Mouse (Mus musculus): ENCODE measurements around the gene Tesk2.
"Not testable (repeated sequence)": the region's sequence is repeated elsewhere in the genome, so short reads cannot be mapped to it uniquely, and the experiment has no call there.

Gene Tesk2

GRCm38 (mm10) chr4:116792453-116792852 lies 71.7 kb downstream of the Tesk2 start:
- DNase-seq (ENCODE audit: low spot score): no peak

GRCm38 (mm10) chr4:116794273-116794672 lies 73.5 kb downstream of the Tesk2 start:
- DNase-seq (ENCODE audit: low spot score): no peak

GRCm38 (mm10) chr4:116796442-116797110 lies 75.8 kb downstream of the Tesk2 start:
- no peak for DNase-seq (ENCODE audit: low spot score)

GRCm38 (mm10) chr4:116799901-116800300 lies 79.2 kb downstream of the Tesk2 start:
- no peak for DNase-seq (ENCODE audit: low spot score)

- peak; percentile 97 for DNase-seq (ENCODE audit: low spot score)
These were observed 86.7 kb downstream of the Tesk2 start, which contains the start of the genes Toe1 and Mutyh for GRCm38 (mm10) chr4:116807197-116808129. Gene Toe1, minus strand, starts transcription at chr4:116807640. Gene Mutyh, plus strand, starts transcription at chr4:116807723.

- no peak for DNase-seq (ENCODE audit: low spot score)
These were observed 90.3 kb downstream of the Tesk2 start for GRCm38 (mm10) chr4:116811012-116811411.

GRCm38 (mm10) chr4:116815276-116815675 lies 94.5 kb downstream of the Tesk2 start:
- no peak for DNase-seq (ENCODE audit: low spot score)

- DNase-seq (ENCODE audit: low spot score): no peak
These were observed 96.7 kb downstream of the Tesk2 start for GRCm38 (mm10) chr4:116817486-116817885.

GRCm38 (mm10) chr4:116819968-116820901 lies 99.5 kb downstream of the Tesk2 start:
- DNase-seq (ENCODE audit: low spot score): no peak

- DNase-seq (ENCODE audit: low spot score): peak; percentile 81
These were observed 100.3 kb downstream of the Tesk2 start for GRCm38 (mm10) chr4:116820902-116821693.

GRCm38 (mm10) chr4:116821694-116822016 lies 100.9 kb downstream of the Tesk2 start, which contains the start of gene Hpdl:
Gene Hpdl, minus strand, starts transcription at chr4:116821707.
- DNase-seq (ENCODE audit: low spot score): no peak

- peak; percentile 69 for DNase-seq (ENCODE audit: low spot score)
These were observed 103.8 kb downstream of the Tesk2 start for GRCm38 (mm10) chr4:116824541-116825004.

- peak; percentile 74 for DNase-seq (ENCODE audit: low spot score)
These were observed 107.1 kb downstream of the Tesk2 start for GRCm38 (mm10) chr4:116827819-116828218.

- DNase-seq (ENCODE audit: low spot score): peak; percentile 47
These were observed 108.8 kb downstream of the Tesk2 start for GRCm38 (mm10) chr4:116829364-116830069.

- DNase-seq (ENCODE audit: low spot score): no peak
These were observed 109.3 kb downstream of the Tesk2 start for GRCm38 (mm10) chr4:116830070-116830368.

GRCm38 (mm10) chr4:116838999-116839398 lies 118.3 kb downstream of the Tesk2 start:
- DNase-seq (ENCODE audit: low spot score): no peak

GRCm38 (mm10) chr4:116840096-116840495 lies 119.3 kb downstream of the Tesk2 start:
- not testable (repeated sequence) for DNase-seq (ENCODE audit: low spot score)

- DNase-seq (ENCODE audit: low spot score): no peak
These were observed 120.1 kb downstream of the Tesk2 start for GRCm38 (mm10) chr4:116840841-116841240.

GRCm38 (mm10) chr4:116844324-116844723 lies 123.6 kb downstream of the Tesk2 start:
- no peak for DNase-seq (ENCODE audit: low spot score)

- DNase-seq (ENCODE audit: low spot score): no peak
These were observed 129.2 kb downstream of the Tesk2 start for GRCm38 (mm10) chr4:116849901-116850300.
